Mouse (Mus musculus) liver, embryonic 11.5 days (tissue): ENCODE results near the gene Fdx1. TPM values are rescaled to one million over a fixed set of nuclear protein-coding genes. Genes with fewer than 3 reads are reported as not detected.

Experiments used
- ATAC-seq: fragments of 200-750 bp; cut with Nextera tagmentation; replicated peaks from 2 replicates; pipeline ENCODE4 v1.8.0; 2017; ENCODE audit warnings: moderate number of reproducible peaks, mild to moderate bottlenecking, moderate TSS enrichment, moderate library complexity; ENCODE audit not compliant: low FRiP score
- DNase-seq: peaks from one replicate; pipeline ENCODE4 v3.0.0-alpha.2; 2017; ENCODE audit warnings: low spot score
- H3K27ac ChIP-seq: fragments of 300-500 bp; sonication (generic); 2 replicates; pipeline ENCODE4 v1.5.1; 2014; ENCODE audit warnings: mild to moderate bottlenecking, low read depth, low read length, control low read depth
- H3K27me3 ChIP-seq: fragments of 300-500 bp; sonication (generic); replicated peaks from 2 replicates; pipeline ENCODE4 v1.6.1; 2014; ENCODE audit warnings: low read length, mixed read lengths; ENCODE audit not compliant: control insufficient read depth, insufficient read depth
- H3K36me3 ChIP-seq: fragments of 300-500 bp; sonication (generic); 2 replicates; pipeline ENCODE4 v1.6.1; 2014; ENCODE audit warnings: mild to moderate bottlenecking, low read length, moderate library complexity, mixed read lengths; ENCODE audit not compliant: control insufficient read depth, insufficient read depth
- H3K4me1 ChIP-seq: fragments of 300-500 bp; sonication (generic); replicated peaks from 2 replicates; pipeline ENCODE4 v1.6.1; 2014; ENCODE audit warnings: low read length, mixed read lengths; ENCODE audit not compliant: control insufficient read depth, insufficient read depth
- H3K4me2 ChIP-seq: fragments of 300-500 bp; sonication (generic); 2 replicates; pipeline ENCODE4 v1.6.1; 2014; ENCODE audit warnings: mild to moderate bottlenecking, control low read depth, moderate library complexity
- H3K4me3 ChIP-seq: fragments of 300-500 bp; sonication (generic); 2 replicates; pipeline ENCODE4 v1.5.1; 2014; ENCODE audit warnings: low read depth, low read length, control low read depth
- H3K9ac ChIP-seq: fragments of 300-500 bp; sonication (generic); 2 replicates; pipeline ENCODE4 v1.6.1; 2014; ENCODE audit warnings: low read depth, low read length, control low read depth
- H3K9me3 ChIP-seq: fragments of 300-500 bp; sonication (generic); 2 replicates; pipeline ENCODE4 v1.6.1; 2016; ENCODE audit warnings: low read length, inconsistent platforms, mixed read lengths; ENCODE audit not compliant: control insufficient read depth
- WGBS: fragments of 180-500 bp; shearing (Covaris S2); extraction: QIAGEN DNeasy Blood & Tissue Kit; methylation state at CpG from one replicate; pipeline ENCODE4 v1.1.7; 2014; 5-methylcytosine and 5-hydroxymethylcytosine counted together
- polyA plus RNA-seq: library from polyadenylated mRNA; unstranded; fragments of >200 nt; fragmentation: Nextera tagmentation; extraction: Ambion mirVana; gene quantifications from 2 replicates; pipeline ENCODE4 v1.2.1, GENCODE M21; 2014

The Fdx1 gene
- polyA plus RNA-seq, 1 experiment from 2014 or later, result 50.7 TPM

DNA sequence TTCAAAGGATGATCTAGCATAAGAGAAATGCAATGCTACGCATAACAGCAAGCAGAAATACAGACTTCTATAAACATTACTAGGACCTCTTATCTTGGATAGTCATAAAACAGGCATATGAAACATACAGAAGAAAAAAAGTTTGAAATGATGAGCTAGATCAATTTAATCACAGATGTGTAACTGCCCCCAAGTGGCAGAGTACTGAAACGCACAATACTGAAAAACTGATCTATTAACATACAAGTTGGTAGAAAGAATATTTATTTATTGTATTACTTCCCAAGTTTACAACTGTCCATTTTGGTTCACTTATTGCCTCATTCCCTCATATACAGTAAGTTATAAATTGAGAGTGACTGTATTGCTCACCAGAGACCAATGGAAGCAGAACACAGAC lies 12.0 kb downstream of the Fdx1 start:
- no peak overlapping the region for H3K4me3 ChIP-seq
- H3K27me3 ChIP-seq, result no peaks in the 10 kb centered on the region
- H3K9me3 ChIP-seq, result no peaks in the 10 kb centered on the region
- no peak for ATAC-seq
- DNase-seq, result no peak
- H3K4me1 ChIP-seq, result no peaks in the 10 kb centered on the region
- 79% methylated on average over 2 of the region's 2 CpGs for WGBS
- no peak overlapping the region for H3K27ac ChIP-seq
- H3K9ac ChIP-seq, result no peak overlapping the region
- no peaks in the 10 kb centered on the region for H3K36me3 ChIP-seq
- no peak overlapping the region for H3K4me2 ChIP-seq

DNA sequence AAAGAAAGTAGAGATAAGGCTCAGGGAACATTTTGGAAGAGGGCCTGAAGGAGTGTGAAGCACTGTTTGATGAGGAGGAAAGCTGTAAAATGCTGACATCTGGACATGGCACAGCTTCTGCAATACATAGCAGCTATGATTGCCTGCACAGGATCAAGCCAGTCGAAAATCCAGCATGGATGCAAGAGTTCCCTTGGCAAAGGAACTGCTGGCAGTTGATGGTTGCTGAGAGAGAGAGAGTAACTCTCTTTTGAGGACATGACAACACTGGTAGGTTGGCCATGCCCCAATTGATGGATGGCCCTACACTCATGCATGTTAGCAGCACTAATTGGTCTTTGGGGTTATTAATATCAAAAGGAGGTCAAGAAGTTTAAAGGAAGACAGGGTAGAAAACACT lies 12.7 kb downstream of the Fdx1 start:
- Histone ChIP-seq H3K36me3 (no peaks in the 10 kb centered on the region), H3K27me3 (no peaks in the 10 kb centered on the region), H3K9ac (no peak overlapping the region), H3K4me3 (no peak overlapping the region), H3K27ac (no peak overlapping the region), H3K9me3 (no peaks in the 10 kb centered on the region), H3K4me1 (no peaks in the 10 kb centered on the region), H3K4me2 (no peak overlapping the region)
- WGBS, result 61% methylated on average over 1 of the region's 1 CpGs
- DNase-seq (no peak), ATAC-seq (no peak)

DNA sequence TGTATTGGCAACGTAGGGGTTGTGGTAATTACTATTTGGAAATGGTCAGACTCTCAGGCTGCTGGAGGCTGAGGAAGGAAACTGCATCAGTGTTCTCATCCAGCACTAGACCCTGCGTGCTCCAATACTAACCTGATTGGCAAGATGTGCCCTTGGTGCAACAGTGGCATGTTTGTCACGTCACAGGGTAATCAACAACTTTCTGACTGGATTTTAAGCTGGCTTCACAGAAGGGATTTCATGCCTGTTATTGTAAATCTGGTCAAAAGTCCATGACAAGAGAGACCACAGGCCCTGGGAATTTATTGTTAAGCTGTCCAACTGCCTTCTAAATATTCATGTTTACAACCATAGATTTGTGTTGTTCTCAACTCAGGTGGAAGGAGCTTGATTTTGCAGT lies 13.1 kb downstream of the Fdx1 start:
- no peak overlapping the region for H3K27ac ChIP-seq
- no peaks in the 10 kb centered on the region for H3K4me1 ChIP-seq
- no peak overlapping the region for H3K4me3 ChIP-seq
- H3K27me3 ChIP-seq, result no peaks in the 10 kb centered on the region
- ATAC-seq (no peak), DNase-seq (no peak)
- H3K9ac ChIP-seq, result no peak overlapping the region
- no peaks in the 10 kb centered on the region for H3K36me3 ChIP-seq
- no peaks in the 10 kb centered on the region for H3K9me3 ChIP-seq
- WGBS, result 86% methylated on average over 3 of the region's 3 CpGs
- H3K4me2 ChIP-seq, result no peak overlapping the region

DNA sequence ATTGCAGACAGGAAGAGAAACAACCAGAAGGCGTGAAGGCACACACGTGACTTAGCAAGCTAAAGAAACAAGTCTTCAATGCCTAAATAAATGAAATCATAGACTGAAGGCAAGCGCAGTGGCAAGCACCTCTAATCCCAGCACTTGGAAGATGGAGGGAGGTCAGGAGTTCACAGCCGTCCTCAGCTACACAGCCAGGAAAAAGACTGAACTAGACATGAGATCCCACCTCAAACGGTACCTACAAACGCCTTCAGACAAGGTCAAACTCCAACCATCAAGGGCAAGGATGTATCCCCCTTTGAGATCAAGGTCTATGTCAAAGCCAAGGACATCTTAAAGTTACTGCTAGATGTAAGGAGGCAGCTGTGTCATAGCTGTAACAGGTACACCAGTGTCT lies 19.4 kb downstream of the Fdx1 start:
- ATAC-seq (no peak), DNase-seq (no peak)
- Histone ChIP-seq H3K27me3 (no peaks in the 10 kb centered on the region), H3K9me3 (no peaks in the 10 kb centered on the region), H3K4me1 (no peaks in the 10 kb centered on the region), H3K4me3 (no peak overlapping the region), H3K36me3 (no peaks in the 10 kb centered on the region), H3K9ac (no peak overlapping the region), H3K4me2 (no peak overlapping the region), H3K27ac (no peak overlapping the region)
- WGBS, result 91% methylated on average over 6 of the region's 6 CpGs

DNA sequence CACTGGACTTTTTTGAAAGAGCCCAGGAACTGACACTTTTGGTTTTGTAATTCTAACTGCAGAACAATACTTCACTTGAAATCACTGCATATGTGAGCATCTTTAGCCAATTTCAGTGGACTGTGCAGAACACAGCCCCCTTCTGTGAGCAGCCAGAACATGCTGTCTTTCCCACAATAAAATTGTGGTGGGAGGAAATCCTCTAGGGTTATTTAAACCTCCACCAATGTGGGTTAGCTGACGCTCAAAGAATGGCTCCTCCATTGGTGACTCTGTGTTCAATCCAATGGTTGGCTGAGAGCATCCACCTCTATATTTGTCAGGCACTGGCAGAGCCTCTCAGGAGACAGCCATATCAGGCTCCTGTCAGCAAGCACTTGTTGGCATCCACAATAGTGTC lies 28.7 kb downstream of the Fdx1 start:
- no peaks in the 10 kb centered on the region for H3K4me1 ChIP-seq
- DNase-seq (no peak), ATAC-seq (no peak)
- no peaks in the 10 kb centered on the region for H3K36me3 ChIP-seq
- WGBS, result 66% methylated on average over 1 of the region's 1 CpGs
- no peaks in the 10 kb centered on the region for H3K9me3 ChIP-seq
- H3K27ac ChIP-seq, result no peak overlapping the region
- no peak overlapping the region for H3K9ac ChIP-seq
- H3K4me2 ChIP-seq, result no peak overlapping the region
- no peak overlapping the region for H3K4me3 ChIP-seq
- H3K27me3 ChIP-seq, result no peaks in the 10 kb centered on the region

DNA sequence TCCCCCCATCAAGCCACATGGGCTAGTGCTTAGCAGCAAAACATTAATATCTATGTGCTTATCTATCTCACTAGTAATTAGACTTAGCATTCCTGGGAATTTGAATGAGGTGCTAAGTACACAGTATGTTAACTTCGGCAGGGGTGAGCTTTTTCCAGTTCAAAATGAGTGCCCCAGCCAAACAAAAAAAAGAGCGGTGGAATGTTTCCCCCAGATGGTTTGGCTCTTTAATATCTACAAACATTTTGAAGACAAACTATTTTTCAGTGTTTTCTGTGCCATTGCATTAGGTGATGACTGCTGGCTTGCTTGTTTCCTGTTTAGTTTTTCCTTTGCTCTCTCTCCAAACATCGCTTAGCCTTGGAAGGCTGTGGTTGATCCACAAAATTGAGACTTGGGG lies 31.4 kb downstream of the Fdx1 start:
- no peaks in the 10 kb centered on the region for H3K27me3 ChIP-seq
- H3K36me3 ChIP-seq, result no peaks in the 10 kb centered on the region
- H3K4me2 ChIP-seq, result no peak overlapping the region
- H3K27ac ChIP-seq, result no peak overlapping the region
- H3K4me1 ChIP-seq, result no peaks in the 10 kb centered on the region
- no peak for DNase-seq
- no peaks in the 10 kb centered on the region for H3K9me3 ChIP-seq
- WGBS, result 78% methylated on average over 3 of the region's 3 CpGs
- ATAC-seq, result no peak
- no peak overlapping the region for H3K4me3 ChIP-seq
- no peak overlapping the region for H3K9ac ChIP-seq

DNA sequence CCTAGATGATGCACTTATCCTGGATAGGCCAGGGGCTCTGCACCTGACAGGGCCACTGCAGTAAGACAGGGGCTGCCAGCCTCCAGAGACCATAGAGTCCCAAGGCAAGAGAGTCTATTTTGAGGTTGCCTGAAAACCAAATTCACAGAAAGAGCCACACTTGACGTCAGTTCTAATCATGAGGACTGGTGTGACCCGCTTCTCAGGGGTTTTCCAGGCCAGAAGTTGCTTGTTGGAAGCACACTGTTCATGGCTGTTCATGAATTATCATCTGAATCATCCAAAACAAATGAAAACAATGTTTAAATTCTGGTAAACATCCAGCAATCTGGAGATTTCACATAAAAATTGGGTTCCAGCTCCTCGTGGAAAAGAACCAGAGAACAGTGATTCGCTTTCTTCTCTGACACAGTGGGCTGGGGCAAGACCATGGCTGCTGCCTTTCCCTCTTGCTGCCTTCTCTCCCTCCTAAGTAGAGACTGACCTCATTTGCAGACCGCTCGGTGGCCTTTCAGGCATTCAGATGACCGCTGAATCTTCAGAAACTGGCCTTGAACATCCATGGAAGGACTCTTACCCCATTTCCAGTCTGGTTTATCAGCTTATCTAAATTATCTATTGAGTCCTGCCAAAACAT lies 32.2 kb downstream of the Fdx1 start:
- no peak for ATAC-seq
- Histone ChIP-seq H3K27me3 (no peaks in the 10 kb centered on the region), H3K9ac (no peak overlapping the region), H3K9me3 (no peaks in the 10 kb centered on the region), H3K4me2 (no peak overlapping the region), H3K4me1 (no peaks in the 10 kb centered on the region), H3K36me3 (no peaks in the 10 kb centered on the region), H3K27ac (no peak overlapping the region), H3K4me3 (no peak overlapping the region)
- WGBS, result 87% methylated on average over 7 of the region's 7 CpGs
- no peak for DNase-seq

DNA sequence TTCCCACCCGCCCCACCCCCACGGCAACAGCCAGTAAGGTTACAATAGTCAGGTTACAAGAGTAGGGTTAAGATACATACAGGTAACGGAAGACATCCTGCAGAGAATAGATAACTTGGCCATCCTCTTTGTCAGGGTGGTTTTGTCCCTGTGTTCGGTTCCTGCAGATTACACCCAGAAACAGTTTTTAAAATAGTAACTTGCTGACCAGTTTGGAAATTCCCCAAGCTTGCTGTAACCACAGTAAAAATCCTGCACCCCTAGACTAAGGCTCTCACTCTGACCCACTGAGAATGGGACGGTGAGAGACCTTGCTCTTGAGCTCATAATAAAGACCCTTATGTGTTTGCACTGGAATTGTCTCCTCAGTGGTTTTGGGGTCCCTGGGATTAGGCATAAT lies 33.4 kb downstream of the Fdx1 start:
- WGBS, result 48% methylated on average over 5 of the region's 5 CpGs
- no peak overlapping the region for H3K4me3 ChIP-seq
- H3K9ac ChIP-seq, result no peak overlapping the region
- ATAC-seq (no peak), DNase-seq (no peak)
- no peak overlapping the region for H3K27ac ChIP-seq
- H3K27me3 ChIP-seq, result no peaks in the 10 kb centered on the region
- no peaks in the 10 kb centered on the region for H3K36me3 ChIP-seq
- no peak overlapping the region for H3K4me2 ChIP-seq
- no peaks in the 10 kb centered on the region for H3K4me1 ChIP-seq
- H3K9me3 ChIP-seq, result no peaks in the 10 kb centered on the region

DNA sequence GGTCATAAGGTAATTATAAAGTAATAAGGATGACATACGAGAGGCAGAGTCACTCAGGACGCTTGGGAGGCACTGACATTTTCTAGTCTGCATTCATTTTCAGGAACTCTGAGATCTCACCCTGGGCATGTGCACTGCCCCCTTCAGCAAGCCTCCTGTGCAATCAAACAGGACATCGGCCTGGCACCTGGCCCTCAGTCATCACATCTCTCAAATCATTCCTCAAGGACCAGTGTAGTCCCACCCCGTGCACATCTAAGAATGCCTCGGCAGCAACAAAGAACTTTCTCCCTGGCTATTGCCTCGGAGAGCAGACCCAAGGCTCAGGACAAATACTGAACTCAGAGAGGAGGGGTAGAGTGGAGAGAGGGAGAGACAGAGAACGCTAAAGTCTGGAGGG lies 34.7 kb downstream of the Fdx1 start:
- no peak for DNase-seq
- Histone ChIP-seq H3K9ac (no peak overlapping the region), H3K4me1 (no peaks in the 10 kb centered on the region), H3K27me3 (no peaks in the 10 kb centered on the region), H3K27ac (no peak overlapping the region), H3K4me2 (no peak overlapping the region), H3K4me3 (no peak overlapping the region), H3K36me3 (no peaks in the 10 kb centered on the region), H3K9me3 (no peaks in the 10 kb centered on the region)
- ATAC-seq, result no peak
- 69% methylated on average over 7 of the region's 7 CpGs for WGBS
